Mouse (Mus musculus): ENCODE data around the gene Il23a. TPM values are rescaled to one million over a fixed set of nuclear protein-coding genes. Genes with fewer than 3 reads are reported as not detected.
"Not testable (repeated sequence)": the region's sequence is repeated elsewhere in the genome, so short reads cannot be mapped to it uniquely, and the experiment has no call there.

The Il23a gene
- polyA plus RNA-seq, 1 experiment from 2014 or later = not detected

- H3K9me3 ChIP-seq = no peaks in the 10 kb centered on the region
- H3K4me2 ChIP-seq (replicated peaks) = peak overlapping the region; percentile 59
- no peaks in the 10 kb centered on the region for H3K27me3 ChIP-seq
- ATAC-seq (ENCODE audit: insufficient number of reproducible peaks, insufficient read depth, low FRiP score, low TSS enrichment) = 0 out of 2 replicates have a peak, but pooled peaks have one; percentile 2
- 0 out of 2 replicates have a peak, but pooled peaks cover under 1% of the 10 kb centered on the region for H3K36me3 ChIP-seq
- peak overlapping the region; percentile 79 for H3K9ac ChIP-seq
- WGBS = under 1% methylated on average over 9 of the region's 9 CpGs
- H3K4me1 ChIP-seq = peaks cover 10% of the 10 kb centered on the region
- H3K27ac ChIP-seq = peak overlapping the region; percentile 95
- H3K4me3 ChIP-seq = peak overlapping the region; percentile 53
Observed at GRCm38 (mm10) chr10:128302785-128303125, 4.2 kb upstream of the Il23a start.

GRCm38 (mm10) chr10:128302357-128302756, 3.8 kb upstream of the Il23a start:
- Histone ChIP-seq H3K36me3 (no peaks in the 10 kb centered on the region), H3K4me3 (peak overlapping the region; percentile 53), H3K4me1 (peaks cover 10% of the 10 kb centered on the region), H3K9ac (peak overlapping the region; percentile 79), H3K27me3 (no peaks in the 10 kb centered on the region), H3K4me2 (replicated peaks) (peak overlapping the region; percentile 59), H3K27ac (peak overlapping the region; percentile 95), H3K9me3 (no peaks in the 10 kb centered on the region)
- no peak for ATAC-seq (ENCODE audit: insufficient number of reproducible peaks, insufficient read depth, low FRiP score, low TSS enrichment)
- 42% methylated on average over 3 of the region's 3 CpGs for WGBS

GRCm38 (mm10) chr10:128298243-128298642, 309 bp downstream of the Il23a start:
- Histone ChIP-seq H3K4me2 (replicated peaks) (no peak overlapping the region), H3K36me3 (no peaks in the 10 kb centered on the region), H3K27me3 (no peaks in the 10 kb centered on the region), H3K27ac (no peak overlapping the region), H3K4me3 (no peak overlapping the region), H3K9me3 (no peaks in the 10 kb centered on the region), H3K9ac (no peak overlapping the region), H3K4me1 (0 out of 2 replicates have a peak, but pooled peaks cover 3% of the 10 kb centered on the region)
- no peak for ATAC-seq (ENCODE audit: insufficient number of reproducible peaks, insufficient read depth, low FRiP score, low TSS enrichment)
- WGBS = 65% methylated on average over 6 of the region's 6 CpGs

- Histone ChIP-seq H3K36me3 (peaks cover 2% of the 10 kb centered on the region; the same call in 1 of the 2 replicates), H3K27ac (no peak overlapping the region), H3K9me3 (no peaks in the 10 kb centered on the region), H3K4me1 (0 out of 2 replicates have a peak, but pooled peaks cover 3% of the 10 kb centered on the region), H3K4me3 (no peak overlapping the region), H3K9ac (no peak overlapping the region), H3K27me3 (no peaks in the 10 kb centered on the region), H3K4me2 (replicated peaks) (no peak overlapping the region)
- no peak for ATAC-seq (ENCODE audit: insufficient number of reproducible peaks, insufficient read depth, low FRiP score, low TSS enrichment)
- WGBS = 78% methylated on average over 11 of the region's 11 CpGs
Observed at GRCm38 (mm10) chr10:128297622-128298021, 930 bp downstream of the Il23a start.

GRCm38 (mm10) chr10:128297221-128297620, 1.3 kb downstream of the Il23a start:
- no peak overlapping the region for H3K4me3 ChIP-seq

GRCm38 (mm10) chr10:128296370-128297090, 2.0 kb downstream of the Il23a start:
- no peaks in the 10 kb centered on the region for H3K27me3 ChIP-seq
- no peak for ATAC-seq (ENCODE audit: insufficient number of reproducible peaks, insufficient read depth, low FRiP score, low TSS enrichment)
- no peak overlapping the region for H3K27ac ChIP-seq
- H3K4me2 ChIP-seq (replicated peaks) = no peak overlapping the region
- no peak overlapping the region for H3K4me3 ChIP-seq
- H3K36me3 ChIP-seq = peaks cover 11% of the 10 kb centered on the region
- 79% methylated on average over 13 of the region's 13 CpGs for WGBS
- no peaks in the 10 kb centered on the region for H3K4me1 ChIP-seq
- no peak overlapping the region for H3K9ac ChIP-seq
- no peaks in the 10 kb centered on the region for H3K9me3 ChIP-seq

More at GRCm38 (mm10) chr10:128297221-128297620, 1.3 kb downstream of the Il23a start:
- Histone ChIP-seq H3K4me2 (replicated peaks) (no peak overlapping the region), H3K27me3 (no peaks in the 10 kb centered on the region), H3K9me3 (no peaks in the 10 kb centered on the region), H3K9ac (no peak overlapping the region), H3K4me1 (no peaks in the 10 kb centered on the region), H3K27ac (no peak overlapping the region), H3K36me3 (peaks cover 6% of the 10 kb centered on the region; the same call in 1 of the 2 replicates)
- WGBS = 79% methylated on average over 4 of the region's 4 CpGs
- ATAC-seq (ENCODE audit: insufficient number of reproducible peaks, insufficient read depth, low FRiP score, low TSS enrichment) = no peak

- H3K9me3 ChIP-seq; H3K27me3 ChIP-seq; H3K27ac ChIP-seq; H3K9ac ChIP-seq; H3K4me1 ChIP-seq; H3K4me3 ChIP-seq; H3K4me2 ChIP-seq (replicated peaks); ATAC-seq (ENCODE audit: insufficient number of reproducible peaks, insufficient read depth, low FRiP score, low TSS enrichment): not testable (repeated sequence)
- WGBS = 56% methylated on average over 1 of the region's 1 CpGs
- H3K36me3 ChIP-seq = peaks cover 46% of the 10 kb centered on the region
Observed at GRCm38 (mm10) chr10:128290594-128290993, 8.0 kb downstream of the Il23a start.

- H3K4me3 ChIP-seq = no peak overlapping the region
- H3K27ac ChIP-seq = no peak overlapping the region
- no peak overlapping the region for H3K4me2 ChIP-seq (replicated peaks)
- no peaks in the 10 kb centered on the region for H3K27me3 ChIP-seq
- 64% methylated on average over 31 of the region's 31 CpGs for WGBS
- H3K4me1 ChIP-seq = no peaks in the 10 kb centered on the region
- H3K9ac ChIP-seq = no peak overlapping the region
- H3K9me3 ChIP-seq = no peaks in the 10 kb centered on the region
- peaks cover 61% of the 10 kb centered on the region for H3K36me3 ChIP-seq
- 0 out of 2 replicates have a peak, but pooled peaks have one; percentile 47 for ATAC-seq (ENCODE audit: insufficient number of reproducible peaks, insufficient read depth, low FRiP score, low TSS enrichment)
Observed at GRCm38 (mm10) chr10:128283604-128284579, 14.7 kb downstream of the Il23a start.

GRCm38 (mm10) chr10:128282886-128283450, 15.6 kb downstream of the Il23a start:
- H3K36me3 ChIP-seq = peaks cover 58% of the 10 kb centered on the region
- WGBS = 86% methylated on average over 20 of the region's 20 CpGs
- H3K4me2 ChIP-seq (replicated peaks) = no peak overlapping the region
- H3K4me3 ChIP-seq = no peak overlapping the region
- ATAC-seq (ENCODE audit: insufficient number of reproducible peaks, insufficient read depth, low FRiP score, low TSS enrichment) = no peak
- H3K4me1 ChIP-seq = no peaks in the 10 kb centered on the region
- H3K9me3 ChIP-seq = no peaks in the 10 kb centered on the region
- H3K27ac ChIP-seq = no peak overlapping the region
- H3K9ac ChIP-seq = no peak overlapping the region
- no peaks in the 10 kb centered on the region for H3K27me3 ChIP-seq

- Histone ChIP-seq H3K9me3 (no peaks in the 10 kb centered on the region), H3K9ac (no peak overlapping the region), H3K4me1 (no peaks in the 10 kb centered on the region), H3K4me3 (no peak overlapping the region), H3K27me3 (no peaks in the 10 kb centered on the region), H3K36me3 (peaks cover 53% of the 10 kb centered on the region), H3K4me2 (replicated peaks) (no peak overlapping the region), H3K27ac (no peak overlapping the region)
- ATAC-seq (ENCODE audit: insufficient number of reproducible peaks, insufficient read depth, low FRiP score, low TSS enrichment) = no peak
- 92% methylated on average over 14 of the region's 14 CpGs for WGBS
Observed at GRCm38 (mm10) chr10:128281682-128282081, 16.9 kb downstream of the Il23a start.

GRCm38 (mm10) chr10:128280943-128281342, 17.6 kb downstream of the Il23a start:
- H3K36me3 ChIP-seq = peaks cover 49% of the 10 kb centered on the region
- H3K4me3 ChIP-seq = no peak overlapping the region
- no peaks in the 10 kb centered on the region for H3K4me1 ChIP-seq
- WGBS = 82% methylated on average over 6 of the region's 6 CpGs
- no peak overlapping the region for H3K27ac ChIP-seq
- H3K9ac ChIP-seq = no peak overlapping the region
- no peak overlapping the region for H3K4me2 ChIP-seq (replicated peaks)
- H3K9me3 ChIP-seq = no peaks in the 10 kb centered on the region
- no peaks in the 10 kb centered on the region for H3K27me3 ChIP-seq
- no peak for ATAC-seq (ENCODE audit: insufficient number of reproducible peaks, insufficient read depth, low FRiP score, low TSS enrichment)

Measured in embryonic facial prominence, embryonic 12.5 days (tissue).